Mouse (Mus musculus): ENCODE measurements around the gene Gm10097.

Gene Gm10097

GRCm38 (mm10) chr10:5068676-5069265 lies at the start of gene Gm10097:
Gm10097 (plus strand) TSS chr10:5069192.
- DNase-seq = peak; percentile 34

DNA sequence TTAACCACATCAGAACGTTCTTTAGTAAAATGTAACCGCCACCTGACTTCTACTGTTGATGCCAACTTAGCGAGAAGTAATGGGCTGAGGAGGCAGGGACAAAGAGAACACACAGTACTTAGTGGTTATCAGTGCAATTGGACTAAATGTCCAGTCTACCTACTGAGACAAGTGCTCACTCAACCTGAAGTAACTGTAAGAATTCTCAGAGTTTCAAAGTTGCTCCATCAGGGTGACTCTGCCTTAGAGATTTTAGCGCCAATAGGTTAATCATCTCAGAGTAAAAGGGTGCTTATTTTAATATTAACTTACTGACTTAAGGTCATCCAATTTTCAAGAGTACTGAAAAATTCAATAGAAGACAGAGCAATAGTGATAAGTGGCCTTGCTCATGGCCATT lies 43.1 kb upstream of the Gm10097 start:
- DNase-seq = no peak

- no peak for DNase-seq
These were observed 41.8 kb upstream of the Gm10097 start for GRCm38 (mm10) chr10:5027208-5027607.

GRCm38 (mm10) chr10:5028301-5028700 lies 40.7 kb upstream of the Gm10097 start:
- DNase-seq = no peak

- no peak for DNase-seq
These were observed 39.8 kb upstream of the Gm10097 start for GRCm38 (mm10) chr10:5029161-5029560.

DNA sequence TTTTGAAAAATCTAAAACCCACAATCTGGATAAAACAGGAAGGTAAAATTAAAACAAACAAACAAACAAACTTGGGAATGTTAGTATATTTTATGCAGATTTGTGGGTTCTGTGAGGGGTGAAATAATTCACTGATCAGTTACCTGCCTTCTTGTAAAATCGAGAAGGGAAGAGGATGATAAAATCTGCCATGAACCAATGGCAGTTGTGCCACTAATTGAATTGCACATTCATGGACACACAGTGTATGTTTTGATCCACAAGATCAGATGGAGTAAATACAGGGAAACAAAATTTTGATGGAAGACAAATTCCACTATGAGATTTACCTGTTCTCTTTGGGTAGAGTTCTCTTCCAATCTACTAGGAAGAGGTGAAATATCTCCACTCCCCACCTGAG lies 39.1 kb upstream of the Gm10097 start:
- no peak for DNase-seq

DNA sequence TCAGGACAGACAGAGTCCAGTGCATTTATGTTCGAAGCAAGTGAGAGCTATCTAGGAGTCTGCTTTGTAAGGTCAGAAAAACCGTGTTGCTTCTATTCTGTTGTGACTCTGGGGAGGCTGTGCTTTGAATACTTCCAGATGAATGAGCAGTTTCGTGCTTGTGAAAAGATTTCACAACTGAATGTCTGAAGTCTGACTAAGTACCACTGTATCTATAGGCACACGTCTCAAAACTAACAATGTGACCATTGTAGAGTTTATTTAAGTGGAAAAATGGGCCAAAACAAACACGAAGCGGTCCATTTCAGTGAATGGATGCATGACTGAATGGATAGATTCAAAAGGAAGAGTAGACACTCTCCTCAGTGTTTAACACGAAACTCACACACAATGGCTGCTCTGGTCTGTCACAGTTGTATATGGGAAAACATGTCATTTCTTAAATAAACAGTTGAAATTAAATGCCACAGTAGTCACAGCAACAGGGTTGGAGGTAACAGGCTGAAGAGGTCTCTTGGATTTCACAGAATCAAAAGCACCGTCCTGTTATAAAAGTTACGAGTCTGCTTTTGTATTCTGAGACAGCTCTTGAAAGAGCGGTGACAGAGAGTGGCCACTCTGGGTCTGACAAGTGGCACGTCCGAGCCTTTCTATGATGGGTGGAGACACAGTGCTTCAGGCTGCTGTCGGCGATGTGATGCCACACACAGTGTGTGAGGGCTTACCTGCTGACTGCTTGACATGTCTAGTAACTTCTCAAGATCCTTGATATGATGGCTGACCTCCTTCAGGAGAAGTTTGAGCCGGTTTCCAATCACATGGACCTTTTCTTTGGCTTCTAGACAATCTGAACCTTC lies 36.6 kb upstream of the Gm10097 start:
- DNase-seq = no peak

- no peak for DNase-seq
These were observed 27.7 kb upstream of the Gm10097 start for GRCm38 (mm10) chr10:5041254-5041653.

DNA sequence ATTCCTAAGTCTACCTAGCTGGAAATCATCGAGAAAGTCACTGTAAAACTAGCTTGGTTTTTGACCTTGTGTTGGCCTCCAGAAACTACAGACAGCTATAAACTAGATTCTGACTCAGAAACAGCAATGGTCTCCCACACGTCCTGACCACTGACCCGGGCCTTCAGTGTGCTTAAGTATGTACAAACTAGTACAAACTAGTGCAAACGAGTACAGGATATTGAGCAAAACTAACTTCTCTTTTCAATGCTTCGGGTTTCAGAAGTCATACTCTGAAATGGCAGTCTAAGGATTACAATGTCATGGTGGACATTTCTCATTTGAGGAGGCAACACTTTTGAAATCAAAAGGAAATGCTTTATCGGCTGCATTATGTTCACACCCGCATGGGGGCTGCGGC lies 24.5 kb upstream of the Gm10097 start:
- DNase-seq = no peak

- DNase-seq = no peak
These were observed 23.8 kb upstream of the Gm10097 start for GRCm38 (mm10) chr10:5045213-5045612.

DNA sequence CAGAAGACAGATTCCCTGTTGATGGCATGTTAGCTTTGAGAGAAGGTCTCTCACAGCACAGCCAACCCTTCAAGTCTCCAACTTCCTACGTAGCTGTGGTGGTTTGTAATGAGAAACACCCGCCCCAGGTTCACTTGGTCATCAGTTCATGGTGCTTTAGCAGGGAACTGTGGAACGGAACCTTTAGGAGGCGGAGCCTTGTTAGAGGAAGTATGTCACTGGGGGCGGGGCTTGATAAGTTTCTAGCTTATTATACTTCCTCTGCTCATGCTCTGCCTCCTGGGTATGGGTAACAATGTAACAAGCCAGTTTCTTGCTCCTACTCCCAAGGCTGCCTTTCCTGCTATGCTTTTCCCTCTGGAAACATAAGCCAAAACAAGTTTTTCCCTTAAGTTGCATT lies 23.3 kb upstream of the Gm10097 start:
- DNase-seq = no peak

GRCm38 (mm10) chr10:5056243-5056735 lies 12.7 kb upstream of the Gm10097 start:
- no peak for DNase-seq

- DNase-seq = no peak
These were observed 12.1 kb upstream of the Gm10097 start for GRCm38 (mm10) chr10:5056940-5057339.

- DNase-seq = no peak
These were observed 11.3 kb upstream of the Gm10097 start for GRCm38 (mm10) chr10:5057661-5058060.

DNA sequence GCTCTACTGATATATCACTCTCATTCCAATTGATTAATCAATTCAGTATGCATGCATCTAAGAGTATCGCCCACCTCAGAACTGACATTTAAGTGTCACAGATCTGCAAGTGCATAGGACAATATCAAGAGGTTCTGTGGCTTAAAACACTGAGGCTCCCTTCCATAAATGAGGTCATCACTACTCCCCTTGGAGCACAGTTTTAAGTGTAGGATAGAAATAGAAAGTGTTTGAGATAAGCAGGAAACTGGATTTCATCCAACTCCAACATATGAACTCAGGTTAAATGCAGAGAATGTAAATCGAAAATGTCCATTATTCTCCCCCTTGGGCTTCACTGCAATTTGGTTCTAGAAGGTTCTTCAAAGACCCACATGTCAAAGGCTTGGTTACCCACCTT lies 10.1 kb upstream of the Gm10097 start:
- DNase-seq = no peak

GRCm38 (mm10) chr10:5059983-5060382 lies 9.0 kb upstream of the Gm10097 start:
- DNase-seq = no peak

DNA sequence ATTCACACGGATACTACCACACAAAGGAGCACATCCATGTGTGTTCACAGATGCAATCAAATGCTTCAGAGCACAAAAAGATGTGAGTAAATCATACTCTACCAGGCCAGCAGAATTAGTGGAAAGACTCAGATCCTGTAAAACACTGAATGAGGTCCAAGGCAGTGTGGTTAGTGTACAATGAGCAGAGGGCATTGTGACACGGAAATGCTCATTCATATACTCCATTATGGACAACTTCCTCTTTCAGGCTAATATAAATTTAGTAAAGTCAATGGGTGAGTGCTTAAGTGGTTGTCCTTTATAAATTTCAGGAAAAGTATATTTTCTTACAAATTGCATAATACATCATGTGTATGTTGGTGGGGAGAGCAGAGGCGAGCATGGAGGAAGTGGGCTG lies 1.9 kb upstream of the Gm10097 start:
- DNase-seq = no peak

- DNase-seq = no peak
These were observed 1.4 kb downstream of the Gm10097 start for GRCm38 (mm10) chr10:5070168-5070940.

DNA sequence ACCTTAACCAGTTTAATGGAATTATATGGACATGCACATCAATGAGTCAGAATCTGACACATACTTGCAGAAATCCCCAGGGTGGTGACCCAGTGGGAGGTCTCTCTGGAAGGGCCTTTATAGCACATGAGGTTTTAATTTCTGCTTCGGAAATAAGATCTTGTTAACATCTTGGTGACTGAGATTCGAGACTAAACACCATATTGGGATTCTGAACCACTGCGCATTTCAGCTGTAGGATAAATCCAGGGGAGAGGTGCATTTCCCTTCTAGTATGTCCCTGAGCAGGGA lies 1.9 kb downstream of the Gm10097 start:
- DNase-seq = no peak

DNA sequence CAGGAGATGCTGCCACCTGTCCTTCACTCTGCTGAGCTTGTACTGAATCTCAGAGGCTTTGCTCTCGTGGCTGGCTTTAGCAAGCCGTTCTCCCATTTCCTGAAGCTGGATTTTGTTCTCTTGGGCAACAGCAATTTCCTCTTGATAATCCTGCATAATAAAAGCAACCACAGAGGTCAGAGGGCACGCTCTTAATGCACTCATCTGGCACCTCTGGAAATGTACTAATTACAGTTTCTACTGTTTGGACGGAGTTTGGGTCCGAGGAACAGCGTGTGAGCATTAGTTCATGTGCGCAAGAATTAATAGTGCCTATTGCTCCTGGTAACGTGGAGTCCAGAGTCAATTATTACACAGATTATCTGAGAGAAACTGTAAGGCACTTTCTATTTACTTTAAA lies 3.1 kb downstream of the Gm10097 start:
- DNase-seq = no peak

DNA sequence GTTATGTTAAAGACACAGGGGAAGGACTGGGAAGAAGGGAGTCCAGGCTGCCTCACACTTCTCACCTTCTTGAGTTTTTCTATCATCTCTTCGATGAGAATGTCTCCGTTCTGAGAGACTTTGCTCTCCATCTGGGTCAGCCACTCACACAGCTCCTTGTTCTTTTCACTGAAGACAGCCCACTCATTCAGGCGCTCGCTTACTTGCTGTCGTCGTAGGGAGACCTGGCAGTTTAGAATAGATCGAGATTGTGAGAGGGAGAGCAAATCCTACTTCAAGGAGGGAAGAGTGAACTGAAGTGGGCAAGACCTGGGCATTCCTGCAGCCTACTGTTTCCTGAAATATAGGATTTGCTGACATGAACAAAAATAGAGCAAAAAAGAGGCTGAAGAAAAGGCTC lies 6.7 kb downstream of the Gm10097 start:
- DNase-seq = no peak

GRCm38 (mm10) chr10:5079945-5080468 lies 11.0 kb downstream of the Gm10097 start:
- peak; percentile 34 for DNase-seq

GRCm38 (mm10) chr10:5083716-5084115 lies 14.7 kb downstream of the Gm10097 start:
- no peak for DNase-seq

- DNase-seq = no peak
These were observed 16.8 kb downstream of the Gm10097 start for GRCm38 (mm10) chr10:5085792-5086191.
